Mouse (Mus musculus) intestine, postnatal 0 days (tissue): ENCODE measurements around the gene Trmt61a. TPM values are rescaled to one million over a fixed set of nuclear protein-coding genes. Genes with fewer than 3 reads are reported as not detected.

Source experiments
- ATAC-seq: fragments of 200-750 bp; cut with Nextera tagmentation; 2 replicates; pipeline ENCODE4 v1.8.0; 2017; ENCODE audit warnings: mild to moderate bottlenecking, moderate TSS enrichment, moderate library complexity
- H3K27ac ChIP-seq: fragments of 300-500 bp; sonication (generic); 2 replicates; pipeline ENCODE4 v1.5.1; 2014; ENCODE audit warnings: mild to moderate bottlenecking, low read depth, low read length, moderate library complexity
- H3K27me3 ChIP-seq: fragments of 300-500 bp; sonication (generic); replicated peaks from 2 replicates; pipeline ENCODE4 v1.6.1; 2014; ENCODE audit warnings: low read length, mixed read lengths; ENCODE audit not compliant: control insufficient read depth, insufficient read depth
- H3K36me3 ChIP-seq: fragments of 300-500 bp; sonication (generic); 2 replicates; pipeline ENCODE4 v1.6.1; 2014; ENCODE audit warnings: mild to moderate bottlenecking, moderate library complexity; ENCODE audit not compliant: control insufficient read depth, insufficient read depth
- H3K4me1 ChIP-seq: fragments of 300-500 bp; sonication (generic); replicated peaks from 2 replicates; pipeline ENCODE4 v1.6.1; 2014; ENCODE audit warnings: antibody characterized with exemption, low read length, mixed read lengths; ENCODE audit not compliant: control insufficient read depth, insufficient read depth
- H3K4me2 ChIP-seq: fragments of 300-500 bp; sonication (generic); replicated peaks from 2 replicates; pipeline ENCODE4 v1.6.1; 2014; ENCODE audit warnings: low read depth, mild to moderate bottlenecking, moderate library complexity
- H3K4me3 ChIP-seq: fragments of 300-500 bp; sonication (generic); 2 replicates; pipeline ENCODE4 v1.5.1; 2014; ENCODE audit warnings: low read depth, low read length
- H3K9ac ChIP-seq: fragments of 300-500 bp; sonication (generic); 2 replicates; pipeline ENCODE4 v1.6.1; 2014; ENCODE audit warnings: mild to moderate bottlenecking, low read depth, low read length
- H3K9me3 ChIP-seq: fragments of 300-500 bp; sonication (generic); 2 replicates; pipeline ENCODE4 v1.6.1; 2016; ENCODE audit warnings: mixed run types; ENCODE audit not compliant: control insufficient read depth
- CTCF ChIP-seq: sonication (generic); IDR thresholded peaks from 2 replicates; pipeline ENCODE4 v1.5.1; 2016; ENCODE audit warnings: low read depth, mild to moderate bottlenecking, control low read depth, antibody characterized with exemption, moderate library complexity
- WGBS: fragments of 180-500 bp; shearing (Covaris S2); extraction: QIAGEN DNeasy Blood & Tissue Kit; methylation state at CpG from one replicate; pipeline ENCODE4 v1.1.7; 2014; 5-methylcytosine and 5-hydroxymethylcytosine counted together
- polyA plus RNA-seq: library from polyadenylated mRNA; unstranded; fragments of >200 nt; fragmentation: Nextera tagmentation; extraction: Ambion mirVana; gene quantifications from 2 replicates; pipeline ENCODE4 v1.2.1, GENCODE M21; 2015

Trmt61a gene
- polyA plus RNA-seq, 1 experiment from 2014 or later: 5.6 TPM

- no peak for ATAC-seq
- H3K9ac ChIP-seq: no peak overlapping the region
- H3K4me3 ChIP-seq: no peak overlapping the region
- whole genome bisulfite sequencing: 55% methylated on average over 1 of the region's 1 CpGs
- TF ChIP-seq CTCF: no peak
- peaks cover 45% of the 10 kb centered on the region for H3K36me3 ChIP-seq
- no peaks in the 10 kb centered on the region for H3K9me3 ChIP-seq
- H3K27ac ChIP-seq: no peak overlapping the region
- no peaks in the 10 kb centered on the region for H3K4me1 ChIP-seq
- H3K4me2 ChIP-seq: no peak overlapping the region
- no peaks in the 10 kb centered on the region for H3K27me3 ChIP-seq
Observed at GRCm38 (mm10) chr12:111727956-111728355, 50.1 kb downstream of the Trmt61a start.

GRCm38 (mm10) chr12:111731822-111732807, 54.2 kb downstream of the Trmt61a start:
- no peaks in the 10 kb centered on the region for H3K9me3 ChIP-seq
- H3K9ac ChIP-seq: no peak overlapping the region
- peak; percentile 78 for ATAC-seq
- no peak overlapping the region for H3K4me3 ChIP-seq
- H3K36me3 ChIP-seq: peaks cover 31% of the 10 kb centered on the region
- peak; percentile 99 for TF ChIP-seq CTCF
- H3K27me3 ChIP-seq: no peaks in the 10 kb centered on the region
- no peaks in the 10 kb centered on the region for H3K4me1 ChIP-seq
- 29% methylated on average over 30 of the region's 30 CpGs for WGBS
- no peak overlapping the region for H3K27ac ChIP-seq
- no peak overlapping the region for H3K4me2 ChIP-seq

GRCm38 (mm10) chr12:111732921-111733320, 55.0 kb downstream of the Trmt61a start:
- no peak for TF ChIP-seq CTCF
- no peak overlapping the region for H3K27ac ChIP-seq
- ATAC-seq: 0 out of 2 replicates have a peak, but pooled peaks have one; percentile 5
- peaks cover 23% of the 10 kb centered on the region for H3K36me3 ChIP-seq
- H3K4me3 ChIP-seq: no peak overlapping the region
- no peaks in the 10 kb centered on the region for H3K4me1 ChIP-seq
- H3K4me2 ChIP-seq: no peak overlapping the region
- H3K27me3 ChIP-seq: no peaks in the 10 kb centered on the region
- no peaks in the 10 kb centered on the region for H3K9me3 ChIP-seq
- WGBS: 65% methylated on average over 5 of the region's 5 CpGs
- 0 out of 2 replicates have a peak overlapping the region, but pooled peaks have one; percentile 7 for H3K9ac ChIP-seq

Other genes starting within 250 kb of the Trmt61a start
- 10.5 and 10.8 TPM in 2 replicates for gene Tnfaip2, start 235.6 kb upstream of the Trmt61a start, polyA plus RNA-seq
- 7.3 and 8.6 TPM in 2 replicates for gene Gm266, start 192.3 kb upstream of the Trmt61a start, polyA plus RNA-seq
- gene Eif5, start 140.1 kb upstream of the Trmt61a start, polyA plus RNA-seq: 632 and 663 TPM in 2 replicates
- gene Mark3, start 103.6 kb upstream of the Trmt61a start, polyA plus RNA-seq: 24.7 and 25.5 TPM in 2 replicates
- 628 and 645 TPM in 2 replicates for gene Ckb, start 5.8 kb upstream of the Trmt61a start, polyA plus RNA-seq
- 29.6 and 32.1 TPM in 2 replicates for gene Bag5, start 35.2 kb downstream of the Trmt61a start, polyA plus RNA-seq
- gene Apopt1, start 35.2 kb downstream of the Trmt61a start, polyA plus RNA-seq: 42.6 and 44.8 TPM in 2 replicates
- gene Klc1, start 80.7 kb downstream of the Trmt61a start, polyA plus RNA-seq: 42.9 and 45.7 TPM in 2 replicates
- 3.4 and 6.1 TPM in 2 replicates for gene Xrcc3, start 135.8 kb downstream of the Trmt61a start, polyA plus RNA-seq
- gene Zfyve21, start 136.1 kb downstream of the Trmt61a start, polyA plus RNA-seq: 104 and 107 TPM in 2 replicates
- gene Ppp1r13b, start 230.0 kb downstream of the Trmt61a start, polyA plus RNA-seq: 13.6 and 16.7 TPM in 2 replicates